Mouse (Mus musculus) neural tube, embryonic 13.5 days (tissue): ENCODE results near the gene Cryl1. TPM values are rescaled to one million over a fixed set of nuclear protein-coding genes. Genes with fewer than 3 reads are reported as not detected.

Experiments
- ATAC-seq: fragments of 200-750 bp; cut with Nextera tagmentation; 2 replicates; pipeline ENCODE4 v1.8.0; 2017; ENCODE audit warnings: low read depth, mild to moderate bottlenecking, moderate TSS enrichment, moderate library complexity
- H3K27ac ChIP-seq: fragments of 300-500 bp; sonication (generic); replicated peaks from 2 replicates; pipeline ENCODE4 v1.5.1; 2015; ENCODE audit warnings: moderate library complexity, mild to moderate bottlenecking, inconsistent platforms
- H3K27me3 ChIP-seq: fragments of 300-500 bp; sonication (generic); 2 replicates; pipeline ENCODE4 v1.6.1; 2015; ENCODE audit warnings: mild to moderate bottlenecking, inconsistent platforms
- H3K36me3 ChIP-seq: fragments of 300-500 bp; sonication (generic); 2 replicates; pipeline ENCODE4 v1.6.1; 2015; ENCODE audit warnings: mild to moderate bottlenecking, inconsistent platforms
- H3K4me1 ChIP-seq: fragments of 300-500 bp; sonication (generic); replicated peaks from 2 replicates; pipeline ENCODE4 v1.6.1; 2015; ENCODE audit warnings: inconsistent platforms
- H3K4me2 ChIP-seq: fragments of 300-500 bp; sonication (generic); 2 replicates; pipeline ENCODE4 v1.6.1; 2015; ENCODE audit warnings: inconsistent platforms, mild to moderate bottlenecking, moderate library complexity
- H3K4me3 ChIP-seq: fragments of 300-500 bp; sonication (generic); 2 replicates; pipeline ENCODE4 v1.5.1; 2015; ENCODE audit warnings: mild to moderate bottlenecking, inconsistent platforms
- H3K9ac ChIP-seq: fragments of 300-500 bp; sonication (generic); 2 replicates; pipeline ENCODE4 v1.6.1; 2015; ENCODE audit warnings: moderate library complexity, mild to moderate bottlenecking, inconsistent platforms
- H3K9me3 ChIP-seq: fragments of 300-500 bp; sonication (generic); 2 replicates; pipeline ENCODE4 v1.6.1; 2016; ENCODE audit warnings: inconsistent platforms
- WGBS: fragments of 180-500 bp; shearing (Covaris S2); methylation state at CpG from one replicate; pipeline ENCODE4 v1.1.7; 2015; 5-methylcytosine and 5-hydroxymethylcytosine counted together
- polyA plus RNA-seq: library from polyadenylated mRNA; unstranded; fragments of >200 nt; fragmentation: Nextera tagmentation; extraction: Ambion mirVana; gene quantifications from 2 replicates; pipeline ENCODE4 v1.2.1, GENCODE M21; 2015

Gene Cryl1
- polyA plus RNA-seq, 1 experiment from 2014 or later, result 8.4 TPM

DNA sequence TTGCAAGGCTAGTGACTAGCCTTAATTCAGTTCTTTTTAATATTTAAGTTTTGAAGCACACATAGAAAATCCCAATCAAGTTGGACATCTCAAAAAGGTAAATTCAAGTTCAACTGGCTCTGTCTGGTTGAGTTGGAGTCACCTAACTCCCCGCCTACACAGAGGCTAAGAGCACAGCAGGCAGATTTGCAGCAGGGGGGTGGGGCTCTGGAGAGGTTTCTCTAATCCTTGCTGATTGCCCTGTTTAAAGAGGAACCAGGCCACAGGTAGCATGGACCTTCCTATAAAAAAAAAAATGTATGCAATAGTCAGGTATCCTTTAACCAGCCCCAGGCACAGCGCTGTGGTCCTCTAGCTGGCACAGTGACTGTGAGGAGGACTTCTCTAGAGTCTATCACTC lies 97.8 kb downstream of the Cryl1 start:
- Histone ChIP-seq H3K4me2 (no peak overlapping the region), H3K4me1 (no peaks in the 10 kb centered on the region; the same call in 1 of the 2 replicates), H3K9me3 (no peaks in the 10 kb centered on the region), H3K27me3 (no peaks in the 10 kb centered on the region), H3K9ac (no peak overlapping the region), H3K27ac (no peak overlapping the region), H3K4me3 (no peak overlapping the region), H3K36me3 (no peaks in the 10 kb centered on the region)
- no peak for ATAC-seq
- WGBS, result 57% methylated on average over 2 of the region's 2 CpGs

DNA sequence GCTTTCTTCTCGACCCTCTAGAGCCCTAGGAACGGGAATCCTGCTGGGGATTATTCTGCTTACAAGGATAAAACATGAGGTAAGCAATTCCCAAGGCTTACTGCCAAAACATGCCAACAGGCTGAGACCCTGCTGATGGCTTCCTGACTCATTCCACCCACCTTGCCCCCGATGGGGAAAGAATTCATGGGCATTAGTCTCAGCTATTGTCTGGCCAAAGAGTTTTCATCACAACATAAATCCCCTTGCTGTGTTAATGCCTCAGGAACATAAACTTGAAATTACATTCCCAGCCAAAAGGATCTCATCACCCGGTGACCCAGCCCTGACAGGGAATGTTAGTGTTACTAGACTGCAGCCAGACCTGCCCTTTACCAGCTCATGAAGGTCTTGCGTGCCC lies 100.7 kb downstream of the Cryl1 start:
- Histone ChIP-seq H3K27me3 (no peaks in the 10 kb centered on the region), H3K4me1 (no peaks in the 10 kb centered on the region; the same call in 1 of the 2 replicates), H3K27ac (no peak overlapping the region), H3K9me3 (no peaks in the 10 kb centered on the region), H3K4me3 (no peak overlapping the region), H3K9ac (no peak overlapping the region), H3K4me2 (no peak overlapping the region), H3K36me3 (no peaks in the 10 kb centered on the region)
- 55% methylated on average over 5 of the region's 5 CpGs for WGBS
- ATAC-seq, result no peak

DNA sequence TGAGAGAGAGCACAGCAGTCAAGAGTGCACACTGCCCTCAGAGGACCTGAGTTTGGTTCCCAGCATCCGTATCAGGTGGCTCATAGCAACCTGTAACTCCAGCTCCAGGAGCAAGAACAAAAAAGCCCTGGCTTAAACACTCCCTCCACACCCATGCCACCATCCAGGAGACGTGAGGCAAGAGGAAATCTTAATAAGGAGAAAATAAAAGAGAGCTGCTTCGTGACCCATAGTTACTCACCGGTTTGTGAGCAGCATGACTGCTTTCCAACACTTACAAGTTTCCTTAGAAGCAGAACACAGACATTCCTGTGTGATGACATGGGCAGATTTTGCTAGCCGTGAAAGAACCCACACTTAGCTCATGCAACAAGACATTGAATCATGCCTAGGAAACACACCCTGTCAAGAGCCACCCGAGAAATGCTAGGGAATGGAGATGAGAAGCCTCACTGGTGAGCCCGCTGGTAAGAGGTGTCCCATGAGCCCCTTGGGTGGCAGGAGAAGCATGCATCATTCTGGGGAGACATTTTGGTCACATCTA lies 106.9 kb downstream of the Cryl1 start:
- Histone ChIP-seq H3K36me3 (no peaks in the 10 kb centered on the region), H3K27ac (no peak overlapping the region), H3K27me3 (no peaks in the 10 kb centered on the region), H3K4me1 (peaks cover 9% of the 10 kb centered on the region), H3K4me2 (no peak overlapping the region), H3K4me3 (no peak overlapping the region), H3K9ac (no peak overlapping the region), H3K9me3 (no peaks in the 10 kb centered on the region)
- ATAC-seq, result no peak
- 88% methylated on average over 7 of the region's 7 CpGs for whole genome bisulfite sequencing

DNA sequence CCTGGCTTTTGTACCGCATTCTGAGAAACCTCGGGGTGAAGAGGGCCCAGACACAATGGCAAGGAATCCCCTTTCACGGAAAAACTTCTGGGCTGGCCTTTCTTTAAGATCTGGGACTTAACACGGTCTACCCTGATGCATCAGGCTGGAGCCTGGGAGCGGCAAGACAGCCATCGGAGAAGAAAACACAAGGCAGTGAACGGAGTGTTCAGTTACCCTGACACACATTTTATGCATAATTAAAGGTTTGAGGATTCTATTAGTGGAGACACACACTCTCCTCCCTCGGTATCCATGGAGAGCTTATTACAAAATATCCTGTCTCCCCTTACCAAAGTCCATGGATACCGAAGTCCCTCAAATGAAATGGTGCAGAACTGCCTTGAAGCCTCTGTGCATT lies 109.2 kb downstream of the Cryl1 start:
- Histone ChIP-seq H3K9ac (no peak overlapping the region), H3K27ac (no peak overlapping the region), H3K27me3 (no peaks in the 10 kb centered on the region), H3K9me3 (no peaks in the 10 kb centered on the region), H3K4me2 (no peak overlapping the region), H3K36me3 (no peaks in the 10 kb centered on the region), H3K4me1 (peaks cover 9% of the 10 kb centered on the region), H3K4me3 (no peak overlapping the region)
- WGBS, result 25% methylated on average over 9 of the region's 9 CpGs
- ATAC-seq, result no peak

DNA sequence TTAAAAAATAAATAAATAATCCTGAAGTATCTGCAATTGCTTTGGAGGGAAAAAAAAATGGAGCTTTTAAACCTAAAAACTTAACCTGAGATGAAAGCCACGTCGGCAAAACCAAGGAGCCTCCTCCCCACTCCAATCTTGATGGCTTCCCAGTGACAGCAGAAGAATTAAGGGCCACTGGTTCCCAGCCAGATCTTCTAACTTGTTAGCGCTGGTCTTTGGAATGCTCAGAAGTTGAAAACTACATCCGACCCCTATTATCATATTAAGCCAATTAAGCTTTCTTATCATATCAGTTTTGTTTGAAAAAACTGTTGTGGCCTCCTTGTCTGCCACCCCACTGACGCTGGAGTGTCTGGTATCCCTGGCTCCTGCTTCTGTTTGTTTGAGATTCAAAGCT lies 114.5 kb downstream of the Cryl1 start:
- H3K27ac ChIP-seq, result no peak overlapping the region
- no peak for ATAC-seq
- H3K9ac ChIP-seq, result no peak overlapping the region
- no peak overlapping the region for H3K4me3 ChIP-seq
- H3K36me3 ChIP-seq, result no peaks in the 10 kb centered on the region
- 85% methylated on average over 5 of the region's 5 CpGs for WGBS
- no peaks in the 10 kb centered on the region for H3K27me3 ChIP-seq
- no peaks in the 10 kb centered on the region for H3K9me3 ChIP-seq
- no peak overlapping the region for H3K4me2 ChIP-seq
- peaks cover 10% of the 10 kb centered on the region for H3K4me1 ChIP-seq

DNA sequence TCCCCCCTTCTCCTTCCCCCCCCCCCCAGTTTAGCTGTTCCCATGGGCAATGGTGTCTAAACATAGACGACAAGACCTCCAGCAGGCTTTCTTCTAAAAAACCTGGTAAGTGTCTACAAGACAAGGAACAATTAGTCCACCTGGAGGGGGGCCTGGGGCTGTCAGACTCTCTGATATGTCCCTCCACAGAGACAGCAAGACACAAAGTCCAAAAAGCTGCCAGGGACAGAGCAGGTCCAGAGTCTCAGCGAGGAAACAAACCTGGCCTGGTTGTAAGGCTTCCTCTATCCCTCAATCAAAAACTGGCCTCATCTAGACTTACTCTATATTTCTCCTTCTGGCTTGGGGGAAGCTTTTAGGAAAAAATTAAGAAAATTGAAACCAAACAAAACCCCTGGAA lies 115.7 kb downstream of the Cryl1 start:
- H3K4me3 ChIP-seq, result no peak overlapping the region
- no peak overlapping the region for H3K4me2 ChIP-seq
- 0 out of 2 replicates have a peak, but pooled peaks cover 4% of the 10 kb centered on the region for H3K4me1 ChIP-seq
- H3K27me3 ChIP-seq, result no peaks in the 10 kb centered on the region
- H3K9ac ChIP-seq, result no peak overlapping the region
- no peaks in the 10 kb centered on the region for H3K9me3 ChIP-seq
- H3K27ac ChIP-seq, result no peak overlapping the region
- 61% methylated on average over 2 of the region's 2 CpGs for WGBS
- no peak for ATAC-seq
- H3K36me3 ChIP-seq, result no peaks in the 10 kb centered on the region

DNA sequence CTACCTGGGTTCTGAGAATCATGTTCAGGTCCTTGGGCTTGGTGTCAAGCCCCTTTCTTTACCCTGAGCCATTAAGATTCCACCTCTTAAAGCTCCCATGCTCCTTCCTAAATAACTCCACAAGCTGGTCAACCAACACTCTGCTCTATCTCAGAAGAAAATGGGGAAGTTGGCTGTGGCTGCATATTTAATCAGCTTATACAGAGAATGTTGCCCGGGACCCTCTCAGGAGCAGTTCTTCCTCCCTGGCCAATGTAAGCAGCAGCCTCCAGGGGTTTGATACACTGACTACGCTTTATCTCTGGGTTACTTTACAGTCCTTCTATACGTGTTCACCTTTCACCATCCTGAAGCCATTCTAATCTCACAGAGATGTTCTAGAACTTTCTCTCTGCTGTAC lies 117.5 kb downstream of the Cryl1 start:
- WGBS, result 92% methylated on average over 3 of the region's 3 CpGs
- Histone ChIP-seq H3K4me3 (no peak overlapping the region), H3K9ac (no peak overlapping the region), H3K36me3 (no peaks in the 10 kb centered on the region), H3K27me3 (no peaks in the 10 kb centered on the region), H3K27ac (no peak overlapping the region), H3K4me1 (0 out of 2 replicates have a peak, but pooled peaks cover 4% of the 10 kb centered on the region), H3K4me2 (no peak overlapping the region), H3K9me3 (no peaks in the 10 kb centered on the region)
- no peak for ATAC-seq

DNA sequence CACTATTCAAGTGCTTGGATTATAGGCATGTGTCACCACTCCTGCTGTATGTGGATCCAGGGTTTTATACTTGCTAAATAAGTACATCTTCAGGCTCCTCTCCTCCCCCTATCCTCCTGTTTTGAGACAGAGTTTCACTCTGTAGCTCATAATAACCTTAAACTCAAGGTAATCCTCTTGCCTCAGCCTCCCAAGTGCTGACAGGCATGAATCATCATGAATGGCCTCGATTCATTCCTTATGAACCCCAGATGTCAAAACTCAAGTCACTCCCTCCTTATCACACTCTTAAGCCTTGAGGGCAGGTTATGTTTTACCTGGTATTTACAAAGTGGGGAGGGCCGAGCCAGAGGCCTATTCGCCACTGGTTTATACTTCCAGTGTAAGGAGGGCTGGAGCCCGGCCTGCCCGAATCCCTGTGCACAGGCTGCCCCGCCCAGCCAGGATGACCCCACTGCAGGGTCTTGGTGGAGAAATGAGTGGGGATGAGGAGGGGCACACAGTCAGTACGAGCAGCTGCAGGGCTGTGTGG lies 121.8 kb downstream of the Cryl1 start:
- no peaks in the 10 kb centered on the region for H3K27me3 ChIP-seq
- H3K27ac ChIP-seq, result no peak overlapping the region
- WGBS, result 87% methylated on average over 7 of the region's 7 CpGs
- no peak for ATAC-seq
- H3K36me3 ChIP-seq, result no peaks in the 10 kb centered on the region
- H3K9ac ChIP-seq, result no peak overlapping the region
- H3K4me3 ChIP-seq, result no peak overlapping the region
- H3K4me2 ChIP-seq, result no peak overlapping the region
- no peaks in the 10 kb centered on the region for H3K4me1 ChIP-seq
- no peaks in the 10 kb centered on the region for H3K9me3 ChIP-seq

DNA sequence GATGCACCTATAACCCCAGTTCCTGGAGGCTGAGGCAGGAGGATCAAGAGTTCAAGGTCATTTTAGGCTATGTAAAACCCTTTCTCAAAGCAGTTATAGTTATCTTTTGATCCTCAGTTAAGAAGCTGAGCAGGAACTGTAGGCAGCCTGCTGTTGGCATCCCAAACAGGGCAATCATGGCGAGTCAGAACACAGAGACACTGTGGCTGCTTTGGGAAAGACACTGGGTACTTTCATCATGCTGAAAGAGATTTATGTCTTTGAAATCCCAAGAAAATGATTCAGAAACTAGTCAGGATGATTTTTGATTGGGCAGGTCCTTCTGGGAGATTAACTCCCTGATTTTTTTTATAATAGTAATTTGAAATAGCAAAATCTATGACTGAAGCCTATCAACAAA lies 126.0 kb downstream of the Cryl1 start:
- 81% methylated on average over 1 of the region's 1 CpGs for WGBS
- Histone ChIP-seq H3K27ac (no peak overlapping the region), H3K4me1 (no peaks in the 10 kb centered on the region), H3K27me3 (no peaks in the 10 kb centered on the region), H3K36me3 (no peaks in the 10 kb centered on the region), H3K9me3 (no peaks in the 10 kb centered on the region), H3K4me3 (no peak overlapping the region), H3K9ac (no peak overlapping the region), H3K4me2 (no peak overlapping the region)
- no peak for ATAC-seq

DNA sequence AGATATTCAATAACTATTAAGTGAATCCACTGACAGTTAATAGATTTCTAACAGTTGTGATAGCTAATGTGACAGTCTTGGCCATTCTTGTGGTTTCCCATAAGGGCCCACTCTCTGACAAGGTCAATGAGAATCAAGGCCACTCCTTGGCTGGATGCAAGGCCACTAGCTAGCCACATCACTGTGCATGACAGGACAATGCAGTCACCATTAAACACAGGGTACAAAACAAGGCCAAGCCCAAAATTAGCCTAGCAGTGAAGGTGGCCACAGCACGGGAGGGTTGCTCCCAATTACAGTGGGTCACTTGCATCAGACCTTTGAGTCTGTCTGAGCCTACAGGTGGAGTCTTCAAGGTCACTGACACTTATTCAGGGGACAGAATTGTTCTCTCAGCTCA lies 126.5 kb downstream of the Cryl1 start:
- H3K4me1 ChIP-seq, result no peaks in the 10 kb centered on the region
- ATAC-seq, result no peak
- H3K27ac ChIP-seq, result no peak overlapping the region
- H3K4me3 ChIP-seq, result no peak overlapping the region
- H3K9ac ChIP-seq, result no peak overlapping the region
- no peaks in the 10 kb centered on the region for H3K9me3 ChIP-seq
- WGBS, result 64% methylated on average over 1 of the region's 1 CpGs
- H3K4me2 ChIP-seq, result no peak overlapping the region
- no peaks in the 10 kb centered on the region for H3K36me3 ChIP-seq
- H3K27me3 ChIP-seq, result no peaks in the 10 kb centered on the region

DNA sequence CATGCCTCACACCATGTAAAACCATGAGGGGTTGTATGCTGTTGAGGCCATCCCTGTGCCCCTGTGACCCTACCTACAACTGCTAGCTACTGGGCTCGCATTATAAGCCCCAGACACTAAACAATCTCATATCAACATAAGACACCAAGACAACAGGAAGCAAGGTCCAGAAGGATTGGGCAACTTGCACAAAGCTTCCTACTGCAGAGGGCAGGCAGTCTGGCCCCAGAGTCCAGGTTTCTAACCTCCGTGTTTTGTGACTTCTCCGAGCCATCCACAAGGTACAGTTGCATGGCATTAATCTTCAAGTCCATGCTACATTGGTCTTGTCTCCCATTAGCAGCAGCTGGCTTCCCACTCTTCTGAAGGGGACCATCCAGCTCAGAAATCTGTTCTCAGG lies 129.4 kb downstream of the Cryl1 start:
- no peak overlapping the region for H3K4me2 ChIP-seq
- H3K4me3 ChIP-seq, result no peak overlapping the region
- 90% methylated on average over 3 of the region's 3 CpGs for WGBS
- no peaks in the 10 kb centered on the region for H3K9me3 ChIP-seq
- no peak overlapping the region for H3K27ac ChIP-seq
- ATAC-seq, result no peak
- no peak overlapping the region for H3K9ac ChIP-seq
- H3K36me3 ChIP-seq, result no peaks in the 10 kb centered on the region
- no peaks in the 10 kb centered on the region for H3K27me3 ChIP-seq
- no peaks in the 10 kb centered on the region for H3K4me1 ChIP-seq

DNA sequence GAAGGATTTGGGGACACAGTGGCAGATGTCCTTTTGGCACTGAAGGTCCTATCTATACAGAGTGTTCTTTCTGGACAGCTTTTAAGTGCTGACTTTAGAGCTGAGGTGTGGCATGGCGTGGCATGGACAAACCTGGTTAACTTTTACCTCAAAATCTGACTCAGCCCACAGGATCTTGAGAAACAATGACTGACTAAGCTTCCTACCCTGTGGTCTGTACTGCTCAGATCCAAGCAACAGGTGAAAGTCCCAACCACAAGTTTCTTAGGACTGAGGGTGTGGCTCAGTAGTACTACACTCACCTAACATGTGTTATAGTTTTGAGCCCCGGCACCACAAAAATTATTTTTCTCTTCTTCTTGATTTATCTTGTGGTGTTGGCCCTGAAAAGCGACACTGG lies 130.0 kb downstream of the Cryl1 start:
- 87% methylated on average over 3 of the region's 3 CpGs for WGBS
- Histone ChIP-seq H3K4me1 (no peaks in the 10 kb centered on the region), H3K36me3 (no peaks in the 10 kb centered on the region), H3K4me2 (no peak overlapping the region), H3K9me3 (no peaks in the 10 kb centered on the region), H3K27ac (no peak overlapping the region), H3K4me3 (no peak overlapping the region), H3K9ac (no peak overlapping the region), H3K27me3 (no peaks in the 10 kb centered on the region)
- no peak for ATAC-seq

DNA sequence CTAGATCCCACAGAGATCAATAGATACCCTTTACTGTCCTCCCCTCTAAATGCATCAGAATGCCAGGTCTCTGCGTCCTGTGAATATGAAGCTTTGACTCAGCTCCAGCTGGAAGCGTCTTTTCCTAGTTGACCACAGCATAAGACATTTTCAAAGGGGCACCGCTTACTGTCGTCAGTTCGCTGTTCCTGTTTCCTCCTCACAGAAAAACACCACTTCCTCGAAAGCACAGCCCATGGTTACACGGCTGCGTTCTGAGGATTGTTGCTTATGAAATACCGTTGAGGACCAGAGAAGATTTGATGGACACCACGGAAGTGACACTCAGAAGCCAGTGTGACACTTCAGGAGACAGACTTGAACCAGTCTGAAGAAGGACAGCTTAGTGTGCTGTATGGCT lies 134.4 kb downstream of the Cryl1 start:
- Histone ChIP-seq H3K4me1 (no peaks in the 10 kb centered on the region), H3K9me3 (no peaks in the 10 kb centered on the region), H3K27me3 (no peaks in the 10 kb centered on the region), H3K27ac (no peak overlapping the region), H3K9ac (no peak overlapping the region), H3K36me3 (no peaks in the 10 kb centered on the region), H3K4me2 (no peak overlapping the region), H3K4me3 (no peak overlapping the region)
- ATAC-seq, result no peak
- 85% methylated on average over 10 of the region's 10 CpGs for WGBS
